Mouse (Mus musculus) cerebellum, adult 2 months (tissue): ENCODE data around the gene Cacna2d3. TPM values are rescaled to one million over a fixed set of nuclear protein-coding genes. Genes with fewer than 3 reads are reported as not detected.

Source experiments
- DNase-seq, 2 experiments: peaks; one replicate each; pipeline ENCODE4 v3.0.0; 2021
- H3K27ac ChIP-seq: fragments of 200-500 bp; 2 replicates; pipeline ENCODE4 v1.5.1; 2012; ENCODE audit warnings: low read length, control low read depth, inconsistent platforms; ENCODE audit not compliant: insufficient read depth
- H3K27me3 ChIP-seq: fragments of 200-500 bp; 2 replicates; pipeline ENCODE4 v1.6.1; 2012; ENCODE audit warnings: inconsistent platforms, mild to moderate bottlenecking, low read length, moderate library complexity; ENCODE audit not compliant: control insufficient read depth, insufficient read depth
- H3K4me1 ChIP-seq: fragments of 200-500 bp; 2 replicates; pipeline ENCODE4 v1.6.1; 2011; ENCODE audit warnings: low read length; ENCODE audit not compliant: control insufficient read depth, insufficient read depth
- H3K4me3 ChIP-seq: fragments of 200-500 bp; replicated peaks from 2 replicates; pipeline ENCODE3; 2011; ENCODE audit warnings: mild to moderate bottlenecking, low read depth, low read length, control low read depth; ENCODE audit not compliant: insufficient read depth
- CTCF ChIP-seq: fragments of 200-500 bp; IDR thresholded peaks from 2 replicates; pipeline ENCODE4 v1.5.1; 2011; ENCODE audit warnings: low read depth, mild to moderate bottlenecking, control low read depth, low read length, moderate library complexity, borderline replicate concordance; ENCODE audit not compliant: insufficient read depth
- POLR2A ChIP-seq: fragments of 200-500 bp; IDR thresholded peaks from 2 replicates; pipeline ENCODE4 v1.6.1; 2011; ENCODE audit warnings: low read length, control low read depth, borderline replicate concordance; ENCODE audit not compliant: insufficient read depth
- WGBS: fragments of 180-500 bp; shearing (Covaris S2); methylation state at CpG from one replicate; pipeline ENCODE4 v1.1.7; 2018; 5-methylcytosine and 5-hydroxymethylcytosine counted together
- polyA plus RNA-seq: library from polyadenylated mRNA; depleted of rRNA; stranded (reverse); fragments of >200 nt; gene quantifications from 2 replicates; pipeline ENCODE4 v1.2.3, GENCODE M21; 2012

Cacna2d3 gene
- polyA plus RNA-seq, 1 experiment = 40.3 TPM

DNA sequence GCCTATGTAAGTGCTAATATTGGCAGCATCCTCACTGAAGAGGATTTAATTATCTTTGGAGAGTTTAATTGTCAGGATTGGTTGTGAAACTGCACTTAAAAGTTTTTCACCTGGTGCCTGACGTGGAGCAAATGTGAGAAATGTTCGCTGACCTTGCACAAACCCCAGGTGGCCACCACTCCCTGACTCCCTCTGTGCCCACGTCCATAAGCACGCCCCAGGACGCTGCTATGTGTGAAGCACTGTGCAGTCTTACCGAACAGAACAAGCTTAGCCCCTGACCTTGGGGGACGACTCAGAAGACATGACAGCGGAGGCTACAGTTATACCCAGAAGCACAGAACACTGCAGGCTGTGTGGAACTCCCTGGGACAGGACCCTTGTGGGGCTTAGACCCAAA is 93.5 kb downstream of the Cacna2d3 start:
- DNase-seq = no peak
- H3K27me3 ChIP-seq = no peaks in the 10 kb centered on the region
- no peak overlapping the region for H3K4me3 ChIP-seq
- H3K4me1 ChIP-seq = no peaks in the 10 kb centered on the region; the same call in 1 of the 2 replicates
- WGBS = 73% methylated on average over 8 of the region's 8 CpGs
- no peak for TF ChIP-seq POLR2A
- no peak overlapping the region for H3K27ac ChIP-seq

GRCm38 (mm10) chr14:29612436-29612835 is 109.2 kb downstream of the Cacna2d3 start:
- 90% methylated on average over 5 of the region's 5 CpGs for WGBS
- no peak for DNase-seq
- TF ChIP-seq CTCF (no peak), POLR2A (no peak)

GRCm38 (mm10) chr14:29608761-29609160 is 112.9 kb downstream of the Cacna2d3 start:
- WGBS = 46% methylated on average over 6 of the region's 6 CpGs

More at GRCm38 (mm10) chr14:29612436-29612835, 109.2 kb downstream of the Cacna2d3 start:
- Histone ChIP-seq H3K27me3 (no peaks in the 10 kb centered on the region), H3K4me1 (peaks cover 9% of the 10 kb centered on the region; the same call in 1 of the 2 replicates), H3K4me3 (no peak overlapping the region), H3K27ac (no peak overlapping the region)

DNA sequence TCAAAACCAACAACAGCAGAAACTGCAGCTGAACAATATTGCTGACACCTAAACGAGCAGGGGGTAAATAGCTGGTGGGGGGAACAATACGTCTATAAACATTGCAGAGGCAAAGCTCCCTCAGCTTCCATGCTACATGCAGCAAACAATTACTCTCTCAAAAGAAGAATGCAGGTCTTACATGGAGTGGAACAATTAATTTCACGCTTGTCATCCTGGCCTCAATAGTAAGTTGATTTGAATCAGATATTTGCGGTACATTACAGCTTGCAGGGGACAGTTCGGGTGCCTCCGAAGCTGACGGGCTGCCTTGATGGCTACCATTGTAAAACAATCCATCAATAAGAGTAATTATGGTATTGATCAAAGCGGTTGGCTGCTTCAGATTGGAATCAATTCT is 122.2 kb downstream of the Cacna2d3 start:
- Histone ChIP-seq H3K27me3 (no peaks in the 10 kb centered on the region), H3K4me3 (no peak overlapping the region), H3K27ac (no peak overlapping the region), H3K4me1 (no peaks in the 10 kb centered on the region)
- TF ChIP-seq CTCF (no peak), POLR2A (no peak)
- DNase-seq = no peak
- WGBS = 68% methylated on average over 8 of the region's 8 CpGs

More at GRCm38 (mm10) chr14:29608761-29609160, 112.9 kb downstream of the Cacna2d3 start:
- Histone ChIP-seq H3K27me3 (no peaks in the 10 kb centered on the region), H3K27ac (no peak overlapping the region), H3K4me3 (no peak overlapping the region), H3K4me1 (peaks cover 9% of the 10 kb centered on the region; the same call in 1 of the 2 replicates)
- TF ChIP-seq POLR2A (no peak), CTCF (no peak)
- DNase-seq = no peak

DNA sequence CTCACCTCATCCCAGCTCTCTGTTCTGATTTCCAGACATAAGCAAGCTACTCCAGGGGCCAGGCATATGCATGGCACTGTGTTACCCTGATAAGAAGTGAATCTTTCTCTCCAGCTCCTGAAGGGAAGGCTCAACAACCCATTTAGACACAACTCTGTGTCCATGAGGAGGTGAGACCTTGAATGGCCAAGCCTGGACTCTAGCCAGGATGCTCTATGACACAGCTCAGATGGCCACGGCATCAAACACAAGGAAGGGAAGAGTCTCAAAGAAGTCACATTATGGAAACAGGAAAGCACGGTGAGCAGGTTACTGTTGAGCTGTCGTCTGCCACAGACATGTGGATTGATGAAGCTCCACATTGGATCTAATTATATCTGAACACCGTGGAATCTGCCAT is 128.8 kb downstream of the Cacna2d3 start:
- DNase-seq = no peak
- H3K4me1 ChIP-seq = no peaks in the 10 kb centered on the region
- TF ChIP-seq CTCF (no peak), POLR2A (no peak)
- no peaks in the 10 kb centered on the region for H3K27me3 ChIP-seq
- WGBS = 80% methylated on average over 4 of the region's 4 CpGs
- H3K27ac ChIP-seq = no peak overlapping the region
- H3K4me3 ChIP-seq = no peak overlapping the region

- 91% methylated on average over 9 of the region's 9 CpGs for WGBS
These were observed 132.0 kb downstream of the Cacna2d3 start for GRCm38 (mm10) chr14:29589628-29590027.

DNA sequence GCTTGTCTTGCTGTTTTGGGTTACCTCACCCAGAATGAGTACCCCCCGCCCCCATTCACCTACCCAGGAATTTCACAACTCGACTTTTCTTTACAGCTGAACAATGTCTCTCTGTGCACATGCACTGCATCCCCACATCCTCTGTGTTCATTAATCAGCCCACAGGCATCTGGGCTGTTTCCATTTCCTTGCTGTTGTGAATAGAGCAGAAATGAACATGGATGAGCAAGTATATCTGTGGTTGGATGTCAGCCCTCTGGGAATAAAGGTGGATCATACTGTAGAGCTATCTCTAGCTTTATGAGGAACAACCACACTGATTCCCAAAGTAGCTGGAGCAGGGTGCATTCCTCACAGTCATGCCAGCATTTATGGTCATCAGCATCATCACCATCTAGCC is 139.7 kb downstream of the Cacna2d3 start:
- WGBS = 73% methylated on average over 2 of the region's 2 CpGs
- TF ChIP-seq CTCF (no peak), POLR2A (no peak)
- Histone ChIP-seq H3K27me3 (no peaks in the 10 kb centered on the region), H3K27ac (no peak overlapping the region), H3K4me3 (no peak overlapping the region), H3K4me1 (no peaks in the 10 kb centered on the region)
- DNase-seq = no peak

More at GRCm38 (mm10) chr14:29589628-29590027, 132.0 kb downstream of the Cacna2d3 start:
- no peak overlapping the region for H3K27ac ChIP-seq
- H3K27me3 ChIP-seq = no peaks in the 10 kb centered on the region
- no peak for DNase-seq
- H3K4me3 ChIP-seq = no peak overlapping the region
- H3K4me1 ChIP-seq = no peaks in the 10 kb centered on the region
- TF ChIP-seq CTCF (no peak), POLR2A (no peak)

DNA sequence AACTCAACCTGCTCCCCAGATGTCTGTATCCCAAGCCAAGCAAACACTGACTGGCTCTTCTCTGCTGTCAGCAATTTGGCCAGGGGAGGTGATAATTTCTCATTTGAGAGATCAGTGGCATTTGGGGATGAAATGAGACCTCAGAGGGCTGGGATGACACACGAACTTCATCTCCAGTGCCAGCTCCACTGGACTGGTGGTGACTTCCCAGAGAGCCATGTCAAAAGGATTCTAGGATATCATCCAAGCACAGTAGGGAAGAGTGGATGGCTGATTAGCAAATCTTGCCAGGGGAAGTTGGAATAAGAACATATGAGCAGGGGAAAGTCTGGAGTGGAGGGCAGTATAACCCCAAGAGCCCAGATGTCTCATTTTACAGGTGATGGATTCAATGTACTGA is 143.9 kb downstream of the Cacna2d3 start:
- 4% methylated on average over 1 of the region's 1 CpGs for WGBS
- no peak for TF ChIP-seq CTCF
- TF ChIP-seq POLR2A = no peak
- peak in 1 of 2 experiments; percentile 32 for DNase-seq

More for the DNA sequence above, 143.9 kb downstream of the Cacna2d3 start:
- no peaks in the 10 kb centered on the region for H3K27me3 ChIP-seq
- no peak overlapping the region for H3K27ac ChIP-seq
- H3K4me1 ChIP-seq = no peaks in the 10 kb centered on the region
- H3K4me3 ChIP-seq = no peak overlapping the region
